Mouse (Mus musculus): Measurements from ENCODE around the gene Ccs.

Gene Ccs

GRCm38 (mm10) chr19:4782891-4783290, 56.2 kb downstream of the Ccs start:
- DNase-seq (ENCODE audit: low read depth, low spot score) = no peak
